Mouse (Mus musculus): Measurements from ENCODE around the gene Rnd3. TPM values are rescaled to one million over a fixed set of nuclear protein-coding genes. Genes with fewer than 3 reads are reported as not detected.

The Rnd3 gene
- polyA plus RNA-seq, 1 experiment: 69.9 TPM

DNA sequence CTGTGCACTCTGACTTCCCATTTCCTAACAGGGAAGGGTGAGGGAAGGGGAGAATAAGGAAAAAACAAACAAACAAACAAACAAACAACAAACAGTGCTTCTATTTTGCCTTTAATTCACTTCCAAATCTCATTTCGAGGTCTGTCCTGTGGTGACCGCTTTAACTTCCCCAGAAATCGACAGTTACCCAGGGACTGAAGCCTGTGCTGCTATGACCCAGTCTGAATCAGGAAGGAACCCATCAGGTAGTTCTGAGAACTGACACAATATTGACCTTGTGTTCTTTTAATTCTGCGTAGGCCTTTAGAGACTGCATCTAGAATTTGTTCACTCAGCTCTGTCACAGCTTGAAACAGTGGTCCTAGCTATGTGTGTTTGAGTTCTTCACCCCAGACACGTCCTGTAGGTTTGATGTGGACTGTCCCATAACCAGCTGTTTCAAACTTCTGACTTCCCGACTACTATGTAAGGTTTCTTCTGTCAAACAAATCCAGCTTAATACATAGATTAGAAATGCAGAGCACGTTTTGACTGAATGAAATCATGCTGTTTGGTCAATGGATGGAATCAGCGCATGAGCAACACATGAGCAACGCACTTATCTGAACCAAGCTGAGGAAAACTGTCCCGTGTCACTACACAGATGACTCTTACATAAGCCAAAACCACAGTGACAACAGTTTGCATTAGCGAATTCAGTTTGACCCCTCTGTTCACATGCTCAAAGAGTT is 59.9 kb downstream of the Rnd3 start:
- TF ChIP-seq CTCF (IDR thresholded peaks at IDR 0.05; ENCODE audit: low read depth, low read length): no peak
- no peak for TF ChIP-seq POLR2A (IDR thresholded peaks at IDR 0.05; ENCODE audit: insufficient read depth, low read length)
- TF ChIP-seq EP300 (IDR thresholded peaks at IDR 0.05; ENCODE audit: insufficient read depth, low read depth, low read length): no peak
- Histone ChIP-seq H3K9ac (ENCODE audit: low read depth, poor library complexity, severe bottlenecking) (no peak overlapping the region), H3K36me3 (ENCODE audit: control insufficient read depth, insufficient read depth, low read length, poor library complexity, severe bottlenecking) (no peaks in the 10 kb centered on the region), H3K27me3 (ENCODE audit: control insufficient read depth, insufficient read depth, low read length, poor library complexity, severe bottlenecking) (no peaks in the 10 kb centered on the region), H3K9me3 (replicated peaks; ENCODE audit: control insufficient read depth, insufficient read depth, low read length, poor library complexity, severe bottlenecking) (no peaks in the 10 kb centered on the region), H3K4me3 (ENCODE audit: low read depth, low read length) (no peak overlapping the region), H3K4me1 (ENCODE audit: control insufficient read depth, insufficient read depth, low read length) (peaks cover 2% of the 10 kb centered on the region), H3K27ac (ENCODE audit: insufficient read depth, low read length) (no peak overlapping the region)

DNA sequence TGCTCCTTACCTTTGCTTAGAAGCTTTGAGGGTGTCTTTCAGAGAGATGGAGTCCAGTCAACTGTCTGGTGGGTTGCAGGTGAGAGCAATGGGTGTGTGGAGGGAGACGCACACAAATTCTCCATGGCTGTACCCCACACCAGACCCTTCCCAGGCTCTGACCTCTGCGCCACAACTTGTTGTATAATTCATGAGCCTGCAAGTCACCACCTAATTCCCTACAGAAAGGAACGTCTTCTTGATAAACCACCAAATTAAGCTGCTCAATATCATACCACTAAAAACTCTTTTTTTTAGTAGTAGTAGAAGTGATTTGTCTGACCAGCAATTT is 60.8 kb downstream of the Rnd3 start:
- Histone ChIP-seq H3K27me3 (ENCODE audit: control insufficient read depth, insufficient read depth, low read length, poor library complexity, severe bottlenecking) (no peaks in the 10 kb centered on the region), H3K9ac (ENCODE audit: low read depth, poor library complexity, severe bottlenecking) (no peak overlapping the region), H3K4me3 (ENCODE audit: low read depth, low read length) (no peak overlapping the region), H3K4me1 (ENCODE audit: control insufficient read depth, insufficient read depth, low read length) (peaks cover 2% of the 10 kb centered on the region), H3K9me3 (replicated peaks; ENCODE audit: control insufficient read depth, insufficient read depth, low read length, poor library complexity, severe bottlenecking) (no peaks in the 10 kb centered on the region), H3K36me3 (ENCODE audit: control insufficient read depth, insufficient read depth, low read length, poor library complexity, severe bottlenecking) (no peaks in the 10 kb centered on the region), H3K27ac (ENCODE audit: insufficient read depth, low read length) (no peak overlapping the region)
- TF ChIP-seq CTCF (IDR thresholded peaks at IDR 0.05; ENCODE audit: low read depth, low read length) (no peak), POLR2A (IDR thresholded peaks at IDR 0.05; ENCODE audit: insufficient read depth, low read length) (no peak), EP300 (IDR thresholded peaks at IDR 0.05; ENCODE audit: insufficient read depth, low read depth, low read length) (no peak)

DNA sequence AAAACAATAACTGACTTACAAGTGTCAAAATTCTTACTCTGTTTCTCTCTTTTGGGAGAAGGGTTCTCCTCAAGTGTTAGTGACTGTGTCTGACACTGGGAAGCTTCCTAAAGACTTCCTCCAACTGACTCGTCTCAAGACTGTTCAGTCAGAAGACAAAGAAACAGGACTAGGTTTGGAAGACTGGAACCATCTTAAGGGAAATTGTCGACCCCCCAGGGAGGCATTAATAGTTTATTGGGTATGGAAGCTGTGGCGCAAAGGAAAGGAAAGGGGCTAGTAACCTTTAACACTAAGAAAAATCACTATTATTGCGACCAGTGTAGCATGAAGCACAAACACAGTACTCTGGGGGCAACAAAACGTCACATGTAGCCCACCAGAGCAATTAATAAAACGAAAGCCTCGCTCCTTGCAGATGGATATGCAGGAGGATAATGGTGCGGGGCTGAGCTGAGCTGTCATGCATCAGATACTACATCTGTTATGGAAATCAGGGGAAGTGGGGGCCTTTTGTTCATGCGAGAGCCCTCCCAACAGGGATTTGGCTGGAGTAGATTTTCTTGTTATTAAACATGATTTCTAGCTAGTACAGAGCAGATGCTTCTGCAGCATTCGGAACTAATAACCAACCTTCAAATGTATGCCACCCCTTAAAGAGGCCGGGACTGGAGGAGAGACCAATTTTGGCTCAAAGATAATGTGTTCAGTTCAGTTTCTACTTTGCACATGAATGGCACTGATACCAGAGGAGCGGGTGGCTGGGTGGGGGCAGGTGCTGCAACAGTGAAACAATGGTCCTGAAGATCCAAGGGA is 61.4 kb downstream of the Rnd3 start:
- Histone ChIP-seq H3K27ac (ENCODE audit: insufficient read depth, low read length) (no peak overlapping the region), H3K36me3 (ENCODE audit: control insufficient read depth, insufficient read depth, low read length, poor library complexity, severe bottlenecking) (no peaks in the 10 kb centered on the region), H3K9ac (ENCODE audit: low read depth, poor library complexity, severe bottlenecking) (no peak overlapping the region), H3K4me3 (ENCODE audit: low read depth, low read length) (no peak overlapping the region), H3K27me3 (ENCODE audit: control insufficient read depth, insufficient read depth, low read length, poor library complexity, severe bottlenecking) (no peaks in the 10 kb centered on the region), H3K9me3 (replicated peaks; ENCODE audit: control insufficient read depth, insufficient read depth, low read length, poor library complexity, severe bottlenecking) (no peaks in the 10 kb centered on the region), H3K4me1 (ENCODE audit: control insufficient read depth, insufficient read depth, low read length) (peaks cover 2% of the 10 kb centered on the region)
- TF ChIP-seq POLR2A (IDR thresholded peaks at IDR 0.05; ENCODE audit: insufficient read depth, low read length) (no peak), CTCF (IDR thresholded peaks at IDR 0.05; ENCODE audit: low read depth, low read length) (no peak), EP300 (IDR thresholded peaks at IDR 0.05; ENCODE audit: insufficient read depth, low read depth, low read length) (no peak)

DNA sequence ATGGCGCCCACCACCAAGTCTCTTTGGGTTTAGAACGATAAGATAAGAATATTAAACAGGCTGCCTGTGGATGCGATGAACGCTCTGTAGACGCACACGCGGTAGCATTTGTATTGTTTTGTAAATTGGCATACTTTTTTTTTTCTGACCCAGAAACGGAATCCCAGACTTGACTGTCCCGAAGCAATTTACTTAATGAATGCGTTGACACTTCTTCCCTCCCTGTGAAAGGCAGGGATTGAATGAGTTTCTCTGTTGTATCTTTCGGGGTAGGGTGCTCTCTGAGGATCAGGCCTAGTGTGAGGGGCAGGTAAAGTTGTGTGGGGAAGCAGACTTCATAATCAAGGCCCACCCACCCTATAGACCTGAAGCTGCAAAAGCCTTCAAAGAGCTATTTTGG is 63.8 kb downstream of the Rnd3 start:
- Histone ChIP-seq H3K9me3 (replicated peaks; ENCODE audit: control insufficient read depth, insufficient read depth, low read length, poor library complexity, severe bottlenecking) (no peaks in the 10 kb centered on the region), H3K4me1 (ENCODE audit: control insufficient read depth, insufficient read depth, low read length) (peaks cover 2% of the 10 kb centered on the region), H3K27me3 (ENCODE audit: control insufficient read depth, insufficient read depth, low read length, poor library complexity, severe bottlenecking) (no peaks in the 10 kb centered on the region), H3K36me3 (ENCODE audit: control insufficient read depth, insufficient read depth, low read length, poor library complexity, severe bottlenecking) (no peaks in the 10 kb centered on the region), H3K27ac (ENCODE audit: insufficient read depth, low read length) (no peak overlapping the region), H3K4me3 (ENCODE audit: low read depth, low read length) (no peak overlapping the region), H3K9ac (ENCODE audit: low read depth, poor library complexity, severe bottlenecking) (no peak overlapping the region)
- TF ChIP-seq EP300 (IDR thresholded peaks at IDR 0.05; ENCODE audit: insufficient read depth, low read depth, low read length) (no peak), CTCF (IDR thresholded peaks at IDR 0.05; ENCODE audit: low read depth, low read length) (no peak)

DNA sequence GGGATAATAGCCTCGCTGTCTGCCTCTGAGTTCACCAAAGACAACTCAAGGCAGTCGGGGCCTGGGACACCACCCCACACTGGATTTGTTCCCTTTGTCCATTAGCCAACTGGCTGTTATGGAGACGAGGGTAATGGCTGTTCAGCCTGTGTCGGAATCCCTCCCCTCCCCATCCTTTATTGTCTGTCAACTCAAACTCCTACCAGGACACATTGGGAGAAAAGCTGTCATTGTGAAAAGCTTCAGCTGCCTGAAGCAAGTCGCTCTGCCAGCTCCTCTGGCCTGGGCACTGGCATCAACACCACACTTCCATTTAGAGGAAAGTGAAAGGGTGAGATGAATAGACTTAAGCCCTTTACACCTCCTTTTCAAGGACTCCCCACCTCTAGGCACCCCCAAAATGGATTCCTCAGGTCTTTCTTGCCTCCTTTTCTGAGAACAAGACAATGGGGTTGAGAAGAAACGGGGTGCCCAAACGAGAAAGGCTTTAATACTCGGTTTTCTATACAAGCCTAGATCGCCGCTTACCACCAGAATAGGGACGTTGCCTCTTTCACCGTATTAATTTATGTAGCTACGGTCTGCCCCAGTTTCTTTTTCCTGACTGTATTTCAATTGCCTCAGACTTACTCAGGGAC is 66.1 kb downstream of the Rnd3 start:
- Histone ChIP-seq H3K27ac (ENCODE audit: insufficient read depth, low read length) (no peak overlapping the region), H3K27me3 (ENCODE audit: control insufficient read depth, insufficient read depth, low read length, poor library complexity, severe bottlenecking) (no peaks in the 10 kb centered on the region), H3K9me3 (replicated peaks; ENCODE audit: control insufficient read depth, insufficient read depth, low read length, poor library complexity, severe bottlenecking) (no peaks in the 10 kb centered on the region), H3K4me1 (ENCODE audit: control insufficient read depth, insufficient read depth, low read length) (peaks cover 2% of the 10 kb centered on the region), H3K9ac (ENCODE audit: low read depth, poor library complexity, severe bottlenecking) (no peak overlapping the region), H3K4me3 (ENCODE audit: low read depth, low read length) (no peak overlapping the region), H3K36me3 (ENCODE audit: control insufficient read depth, insufficient read depth, low read length, poor library complexity, severe bottlenecking) (no peaks in the 10 kb centered on the region)
- TF ChIP-seq CTCF (IDR thresholded peaks at IDR 0.05; ENCODE audit: low read depth, low read length) (no peak), EP300 (IDR thresholded peaks at IDR 0.05; ENCODE audit: insufficient read depth, low read depth, low read length) (no peak), POLR2A (IDR thresholded peaks at IDR 0.05; ENCODE audit: insufficient read depth, low read length) (no peak)

Data from ES-Bruce4 (cell line).